Mouse (Mus musculus): ENCODE measurements around the gene Mllt1.
A peak's percentile ranks its signal among the peaks of the same experiment; 100 is the strongest.

Gene Mllt1

GRCm38 (mm10) chr17:56876981-56877380, 58.2 kb downstream of the Mllt1 start:
- DNase-seq = no peak

GRCm38 (mm10) chr17:56876465-56876864, 58.8 kb downstream of the Mllt1 start:
- no peak for DNase-seq

GRCm38 (mm10) chr17:56874936-56875651, 60.1 kb downstream of the Mllt1 start, which contains the start of gene 1700061G19Rik:
TSS of gene 1700061G19Rik (plus strand) at chr17:56875477.
- DNase-seq = no peak

- DNase-seq = no peak
These were observed 61.0 kb downstream of the Mllt1 start, which contains the start of gene Acsbg2 for GRCm38 (mm10) chr17:56874237-56874636. TSS of gene Acsbg2 (minus strand) at chr17:56874447.

GRCm38 (mm10) chr17:56872512-56872911, 62.7 kb downstream of the Mllt1 start:
- DNase-seq = no peak

GRCm38 (mm10) chr17:56871767-56872166, 63.4 kb downstream of the Mllt1 start:
- no peak for DNase-seq

GRCm38 (mm10) chr17:56870287-56870953, 64.8 kb downstream of the Mllt1 start:
- DNase-seq = no peak

GRCm38 (mm10) chr17:56869481-56869977, 65.7 kb downstream of the Mllt1 start:
- DNase-seq = no peak

GRCm38 (mm10) chr17:56866071-56866470, 69.1 kb downstream of the Mllt1 start:
- no peak for DNase-seq

- DNase-seq = no peak
These were observed 74.0 kb downstream of the Mllt1 start for GRCm38 (mm10) chr17:56861197-56861596.

- no peak for DNase-seq
These were observed 76.3 kb downstream of the Mllt1 start for GRCm38 (mm10) chr17:56858922-56859321.

- peak; percentile 67 to 78 for DNase-seq
These were observed 77.0 kb downstream of the Mllt1 start for GRCm38 (mm10) chr17:56858216-56858615.

GRCm38 (mm10) chr17:56855421-56855820, 79.8 kb downstream of the Mllt1 start:
- no peak for DNase-seq

- DNase-seq = no peak
These were observed 84.0 kb downstream of the Mllt1 start for GRCm38 (mm10) chr17:56851167-56851566.

- no peak for DNase-seq
These were observed 85.5 kb downstream of the Mllt1 start for GRCm38 (mm10) chr17:56849710-56850109.

- DNase-seq = no peak
These were observed 86.4 kb downstream of the Mllt1 start for GRCm38 (mm10) chr17:56848785-56849184.

- no peak for DNase-seq
These were observed 91.5 kb downstream of the Mllt1 start for GRCm38 (mm10) chr17:56843678-56844077.
